Comparison of ENCODE assay signal across 27 mouse cellular contexts in the genomic region with DNA sequence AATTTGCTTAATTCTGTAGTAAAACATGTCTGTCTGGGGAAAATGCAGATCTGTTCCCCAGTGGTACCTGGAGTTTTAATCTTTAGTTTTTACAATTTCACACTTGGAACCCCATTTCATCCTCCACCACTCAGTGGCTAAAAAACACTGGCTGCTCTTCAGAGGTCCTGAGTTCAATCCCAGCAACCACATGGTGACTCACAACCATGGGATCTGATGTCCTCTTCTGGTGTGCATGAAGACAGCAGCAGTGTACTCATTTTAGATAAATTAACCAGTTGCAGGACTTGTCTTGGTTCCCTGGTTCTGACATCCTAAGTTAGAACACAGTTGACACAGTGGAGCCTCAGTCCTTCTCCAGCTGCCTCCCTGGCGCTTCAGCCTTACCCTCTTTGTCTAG.
DNase-seq lines count a peak whose midpoint lies in the region; ATAC-seq lines count a peak whose summit lies in the region.
"Had no signal": no experiment of that assay in that cellular context is flagged by ENCODE, and none has a peak within 500 bp of the region (broad histone marks: within the 10 kb centered on the region; RNA-seq: fewer than 3 reads in every experiment).

No protein-coding gene starts in this region.

- H3K4me2 ChIP-seq in limb, embryonic 11.5 days (ENCODE audit: low read depth, severe bottlenecking) = no peak overlapping the region
- no peak overlapping the region for H3K4me2 ChIP-seq in forebrain, embryonic 16.5 days (ENCODE audit: low read length)
- H3K4me2 ChIP-seq: forebrain, embryonic 13.5 days; heart, embryonic 13.5 days; hindbrain, embryonic 14.5 days had no signal

- peak overlapping the region; percentile 76 for H3K27ac ChIP-seq in limb, embryonic 11.5 days (replicated peaks; ENCODE audit: low read depth, low read length)
- peak overlapping the region; percentile 30; the same call in 1 of the 2 replicates for H3K27ac ChIP-seq in macrophage
- H3K27ac ChIP-seq in forebrain, embryonic 16.5 days (ENCODE audit: low read length) = no peak overlapping the region
- H3K27ac ChIP-seq: forebrain, embryonic 10.5 days; forebrain, embryonic 13.5 days; heart, adult 2 months; heart, embryonic 10.5 days; heart, embryonic 13.5 days; hindbrain, embryonic 14.5 days; hindbrain, postnatal 0 days had no signal

- no peak overlapping the region for H3K4me3 ChIP-seq in limb, embryonic 11.5 days (ENCODE audit: low read depth, low read length)
- H3K4me3 ChIP-seq in macrophage (ENCODE audit: inconsistent target) = no peak overlapping the region
- no peak overlapping the region for H3K4me3 ChIP-seq in forebrain, embryonic 16.5 days (replicated peaks; ENCODE audit: low read length)
- H3K4me3 ChIP-seq: forebrain, embryonic 10.5 days; forebrain, embryonic 13.5 days; heart, adult 2 months; heart, embryonic 10.5 days; heart, embryonic 13.5 days had no signal

- H3K36me3 ChIP-seq in limb, embryonic 11.5 days (ENCODE audit: control insufficient read depth, insufficient read depth, low read length) = no peaks in the 10 kb centered on the region
- H3K36me3 ChIP-seq in macrophage (ENCODE audit: inconsistent target) = no peaks in the 10 kb centered on the region
- no peaks in the 10 kb centered on the region for H3K36me3 ChIP-seq in forebrain, embryonic 16.5 days (ENCODE audit: control insufficient read depth, insufficient read depth)
- H3K36me3 ChIP-seq: forebrain, embryonic 10.5 days; heart, embryonic 10.5 days; heart, embryonic 13.5 days had no signal

- peaks cover 79% of the 10 kb centered on the region for H3K4me1 ChIP-seq in limb, embryonic 11.5 days (ENCODE audit: control insufficient read depth, insufficient read depth, low read length)
- H3K4me1 ChIP-seq in forebrain, embryonic 16.5 days (replicated peaks; ENCODE audit: control insufficient read depth, insufficient read depth, low read length) = peaks cover 29% of the 10 kb centered on the region

- 91% methylated on average over 1 of the region's 1 CpGs for WGBS in limb, embryonic 11.5 days
- WGBS in macrophage (ENCODE audit: missing documents) = 100% methylated on average over 1 of the region's 1 CpGs
- WGBS in forebrain, embryonic 16.5 days = 90% methylated on average over 1 of the region's 1 CpGs

- peak; percentile 67 for DNase-seq in 3T3-L1 (ENCODE audit: low read depth, low spot score)
- DNase-seq in NIH3T3 (ENCODE audit: low read depth) = peak; percentile 54
- DNase-seq in limb, embryonic 11.5 days (ENCODE audit: low spot score) = no peak
- DNase-seq in lung, postnatal 36 days = no peak
- no peak for DNase-seq in retina, embryonic 14.5 days (ENCODE audit: low spot score)
- no peak for DNase-seq in frontal cortex, postnatal 10 days (ENCODE audit: low spot score in 2 of 2)
- DNase-seq: adrenal gland, postnatal 10 days; adrenal gland, postnatal 36 days; cerebellum, adult 11 months; cerebellum, adult 8-10 months; cerebellum, postnatal 10 days; forebrain, postnatal 0 days; gastrocnemius, postnatal 10 days; gastrocnemius, postnatal 36 days; heart, adult 2 months; heart, postnatal 14 days; heart, postnatal 4 days had no signal

- H3K27me3 ChIP-seq in limb, embryonic 11.5 days (ENCODE audit: control insufficient read depth, insufficient read depth, low read length) = no peaks in the 10 kb centered on the region
- no peaks in the 10 kb centered on the region for H3K27me3 ChIP-seq in forebrain, embryonic 16.5 days (replicated peaks; ENCODE audit: control insufficient read depth, insufficient read depth, low read length)
- H3K27me3 ChIP-seq: forebrain, embryonic 13.5 days; heart, embryonic 13.5 days; Patski had no signal

- no peaks in the 10 kb centered on the region for H3K9me3 ChIP-seq in limb, embryonic 11.5 days (ENCODE audit: control insufficient read depth, low read length)
- no peaks in the 10 kb centered on the region for H3K9me3 ChIP-seq in forebrain, embryonic 16.5 days (ENCODE audit: control insufficient read depth, low read length)
- H3K9me3 ChIP-seq: forebrain, embryonic 10.5 days; forebrain, embryonic 13.5 days; heart, embryonic 10.5 days; heart, embryonic 13.5 days had no signal

- no peak for ATAC-seq in limb, embryonic 11.5 days (ENCODE audit: insufficient number of reproducible peaks, low FRiP score, low TSS enrichment, low read depth)
- ATAC-seq in forebrain, embryonic 16.5 days = no peak
- ATAC-seq: forebrain, embryonic 13.5 days; forebrain, postnatal 0 days; hindbrain, postnatal 0 days; inflammation-experienced regulatory T-cells, adult 6 months had no signal

- no peak overlapping the region for H3K9ac ChIP-seq in limb, embryonic 11.5 days (ENCODE audit: low read length)
- no peak overlapping the region for H3K9ac ChIP-seq in forebrain, embryonic 16.5 days (replicated peaks; ENCODE audit: low read depth, low read length)
- H3K9ac ChIP-seq: forebrain, embryonic 13.5 days; forebrain, postnatal 0 days; heart, embryonic 13.5 days; hindbrain, embryonic 14.5 days had no signal

- peaks cover 91% of the 10 kb centered on the region for H3K79me2 ChIP-seq in macrophage (ENCODE audit: inconsistent target)

Comparison
In these comparisons a context has a peak if more than half of its experiments do, and no peak if none do; other contexts are left out.
1. DNase-seq: peak in 3T3-L1 (single experiment) and NIH3T3 (single experiment); none in limb, embryonic 11.5 days (single experiment), lung, postnatal 36 days (single experiment), retina, embryonic 14.5 days (single experiment) and frontal cortex, postnatal 10 days (0 of 2).